Mouse (Mus musculus): ENCODE measurements around the gene Nabp1.

DNA sequence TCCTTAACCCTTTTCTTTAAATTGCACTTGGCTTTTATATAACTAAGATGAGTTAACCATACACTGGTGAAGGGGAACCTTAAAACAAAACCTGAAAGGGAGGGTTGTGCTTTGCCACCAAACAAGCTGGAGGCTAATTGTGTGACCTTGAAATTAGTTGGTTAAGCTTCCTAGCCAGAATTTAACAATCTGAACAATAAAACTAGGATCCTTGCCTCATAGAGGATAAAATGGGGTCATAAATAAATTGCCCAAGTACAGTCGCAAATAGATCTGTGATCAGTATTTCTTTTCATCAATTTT lies 753 bp upstream of the Nabp1 start:
- TF ChIP-seq CTCF (IDR thresholded peaks at IDR 0.05; ENCODE audit: low read depth, low read length) = no peak
- no peak for TF ChIP-seq POLR2A (IDR thresholded peaks at IDR 0.05; ENCODE audit: borderline replicate concordance, low read depth, low read length)

Measured in bone marrow macrophage, adult 2 months (primary cell).